Mouse (Mus musculus): Measurements from ENCODE around the gene Pitpnm3.

Pitpnm3 gene

DNA sequence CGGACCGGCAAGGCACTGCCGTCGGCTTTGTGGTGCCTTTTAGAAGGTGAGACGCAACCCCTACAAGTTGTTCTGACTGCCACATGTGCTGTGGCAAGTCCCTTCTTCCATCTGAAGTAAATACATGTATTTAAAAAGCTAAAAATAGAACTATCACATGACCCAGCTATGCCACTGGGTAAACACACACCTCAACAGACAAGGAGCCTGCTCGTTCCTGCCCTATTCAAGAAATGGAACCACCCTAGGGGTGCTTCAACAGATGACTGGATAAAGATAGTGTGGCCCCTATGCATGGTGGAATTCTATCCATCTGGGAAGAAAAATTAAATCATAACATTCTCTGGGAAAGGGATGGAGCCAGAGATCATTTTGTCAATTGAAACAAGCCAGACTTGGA, 112.8 kb downstream of the Pitpnm3 start:
- DNase-seq (ENCODE audit: low spot score in 2 of 2), result no peak

DNA sequence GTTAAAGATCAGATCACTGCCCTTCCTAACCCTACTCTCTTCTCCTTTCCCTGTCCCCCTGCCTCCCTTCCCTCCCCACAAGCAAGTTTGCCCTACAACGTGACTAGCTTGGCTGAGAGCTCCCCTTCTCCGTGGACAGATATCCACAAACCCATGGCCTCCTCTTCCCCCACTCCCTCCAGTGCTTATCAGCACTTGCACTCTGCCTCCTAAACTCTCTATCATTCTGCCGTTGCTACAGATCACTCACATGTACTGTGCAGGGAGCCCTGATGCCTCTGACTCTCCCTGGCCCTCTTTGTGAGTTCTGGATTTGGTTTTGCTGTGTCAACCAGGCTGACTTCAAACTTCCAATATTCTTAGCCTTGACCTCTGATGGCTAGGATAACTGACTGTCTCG, 114.6 kb downstream of the Pitpnm3 start:
- DNase-seq (ENCODE audit: low spot score in 2 of 2), result no peak

DNA sequence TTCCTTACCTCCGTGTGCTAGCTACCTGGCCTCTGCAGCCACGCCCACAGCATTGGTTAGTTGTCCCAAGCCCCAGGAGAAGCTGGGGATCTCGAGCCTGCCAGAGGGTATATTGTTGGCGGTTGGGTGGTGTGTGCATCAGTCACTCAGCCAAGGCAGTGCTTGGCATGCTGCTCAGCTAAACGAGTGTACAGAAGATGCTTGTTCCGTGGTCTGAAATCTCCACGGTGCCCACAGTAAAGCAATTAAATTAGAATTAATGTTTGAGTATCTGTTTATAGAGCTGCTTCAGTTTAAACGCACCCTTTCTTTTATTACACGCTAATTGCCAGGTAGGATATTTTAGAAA, 118.4 kb downstream of the Pitpnm3 start:
- no peak for DNase-seq (ENCODE audit: low spot score in 2 of 2)

DNA sequence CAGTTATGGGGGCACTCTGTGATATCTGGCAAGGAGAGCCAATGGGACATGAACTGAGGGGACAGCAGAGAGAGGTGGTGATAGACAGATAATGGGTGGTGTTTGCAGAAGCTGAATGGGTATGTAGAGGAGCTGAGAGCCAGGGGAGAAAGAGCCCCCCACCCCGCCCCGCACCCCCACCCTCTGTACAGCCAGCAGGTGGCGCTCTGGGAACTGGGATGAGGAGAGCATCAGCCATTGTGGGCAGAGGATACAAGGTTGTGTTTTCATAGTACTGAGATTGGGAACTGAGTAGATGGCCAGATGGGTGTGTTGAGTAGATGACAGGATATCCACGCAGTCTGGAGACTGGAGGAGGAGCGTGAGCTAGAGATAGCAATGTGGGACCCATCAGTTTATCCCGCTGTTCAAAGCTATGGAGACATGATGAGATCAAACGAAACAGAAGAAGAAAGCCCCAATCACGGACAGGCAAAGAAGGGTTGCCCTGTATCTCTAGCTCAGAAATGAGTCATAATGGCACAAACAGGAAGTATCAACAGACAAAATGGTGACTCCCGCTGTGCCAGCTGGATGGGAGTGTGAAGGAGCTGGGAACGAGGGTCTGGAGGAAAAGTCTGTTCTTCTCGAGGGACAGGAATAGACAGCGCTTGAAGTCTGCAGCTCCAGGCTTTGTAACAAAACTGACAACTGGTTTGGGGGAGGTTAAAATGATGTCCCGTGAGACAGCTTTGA, 118.9 kb downstream of the Pitpnm3 start:
- no peak for DNase-seq (ENCODE audit: low spot score in 2 of 2)

DNA sequence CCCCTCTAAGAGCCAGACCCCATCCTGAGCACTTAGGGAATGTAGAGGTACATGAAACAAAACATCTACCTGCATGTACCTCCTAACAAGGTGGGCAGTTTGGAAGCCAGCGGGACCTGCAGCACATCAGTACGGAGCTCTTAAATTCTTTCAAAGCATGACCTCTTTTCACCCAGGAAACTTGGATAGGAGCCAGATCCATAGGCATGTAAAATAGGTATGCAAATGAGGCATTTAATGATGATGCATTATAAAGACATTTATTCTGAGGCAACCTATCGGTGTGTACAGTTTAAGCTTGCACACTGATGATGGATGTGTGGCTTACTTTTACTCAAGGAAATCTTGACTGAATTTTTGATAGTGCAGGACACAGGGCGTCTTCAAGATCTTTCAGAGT, 120.9 kb downstream of the Pitpnm3 start:
- DNase-seq (ENCODE audit: low spot score in 2 of 2), result no peak

DNA sequence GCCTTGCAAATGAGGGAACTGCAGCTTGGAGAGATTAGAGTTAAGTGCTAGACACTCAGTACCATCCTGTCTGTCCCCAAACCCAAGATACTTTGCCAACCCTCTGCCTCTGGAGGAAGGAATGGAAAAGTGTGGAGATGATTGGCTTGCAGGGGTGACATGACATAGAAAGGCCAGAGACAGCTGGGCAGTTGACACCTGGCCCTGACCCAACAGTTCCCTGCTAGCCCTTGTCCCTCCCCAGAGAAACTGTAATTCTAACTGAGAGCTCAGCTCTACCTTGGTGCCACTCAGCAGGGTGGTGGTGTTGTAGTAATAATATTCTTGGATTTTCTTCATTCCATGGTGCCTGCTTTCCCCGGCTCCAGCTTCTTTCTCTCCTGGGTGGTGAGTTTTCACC, 123.6 kb downstream of the Pitpnm3 start:
- no peak for DNase-seq (ENCODE audit: low spot score in 2 of 2)

DNA sequence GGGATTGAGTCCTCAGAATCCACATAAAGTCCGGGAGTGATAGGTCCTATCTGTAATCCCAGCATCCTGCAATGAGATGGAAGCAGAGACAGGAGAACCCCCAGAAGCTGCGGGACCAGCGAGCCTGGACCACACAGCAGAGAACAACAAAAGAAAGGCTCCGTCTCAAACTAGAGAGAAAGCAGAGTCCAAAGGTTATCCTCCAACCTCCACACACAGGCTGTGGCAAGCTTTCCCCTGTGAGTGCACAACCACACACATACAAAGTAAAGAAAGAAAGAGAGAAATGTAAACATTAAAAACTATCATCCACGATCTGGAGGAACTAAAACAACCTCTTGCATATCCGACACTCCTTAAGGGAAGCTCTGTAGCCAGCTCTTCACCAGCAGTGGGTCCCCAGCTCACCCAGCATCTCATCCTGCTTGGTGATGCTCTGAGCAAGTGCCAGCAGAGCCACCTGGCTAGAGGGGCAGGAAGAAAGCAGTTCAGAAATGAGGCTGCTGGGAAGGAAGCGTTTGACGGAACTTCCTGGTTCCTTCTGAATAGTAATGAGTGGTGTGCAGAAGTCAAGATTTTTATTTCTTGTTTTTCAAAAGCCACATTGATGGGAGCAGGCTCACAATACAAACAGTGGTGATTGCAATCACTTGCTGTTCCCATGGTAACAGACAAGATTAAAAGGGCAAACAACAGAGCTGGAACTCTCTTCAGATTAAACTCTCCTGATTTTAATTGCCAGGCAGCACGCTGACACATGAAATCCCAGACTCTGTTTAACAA, 124.4 kb downstream of the Pitpnm3 start:
- peak in 1 of 2 experiments; percentile 50 for DNase-seq (ENCODE audit: low spot score in 2 of 2)

DNA sequence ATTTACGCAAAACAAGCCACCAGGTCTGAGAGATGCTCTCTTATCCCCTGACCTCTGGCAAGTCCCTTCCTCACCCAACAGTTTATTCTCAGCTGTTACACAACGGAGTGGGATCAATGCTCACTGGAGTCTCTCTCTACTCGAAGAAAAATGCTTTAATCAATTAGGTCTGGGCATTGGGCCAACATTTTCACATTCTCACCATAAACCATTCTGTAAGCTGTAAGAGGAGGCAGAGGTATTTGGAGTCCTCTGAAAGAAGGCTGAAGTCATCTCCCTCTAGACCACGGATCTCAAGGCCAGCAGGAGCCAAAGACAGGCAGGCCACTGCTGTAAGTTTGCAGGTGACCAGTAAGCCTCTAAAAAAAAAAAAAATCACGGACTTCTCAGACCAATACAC, 125.2 kb downstream of the Pitpnm3 start:
- DNase-seq (ENCODE audit: low spot score in 2 of 2), result no peak

DNA sequence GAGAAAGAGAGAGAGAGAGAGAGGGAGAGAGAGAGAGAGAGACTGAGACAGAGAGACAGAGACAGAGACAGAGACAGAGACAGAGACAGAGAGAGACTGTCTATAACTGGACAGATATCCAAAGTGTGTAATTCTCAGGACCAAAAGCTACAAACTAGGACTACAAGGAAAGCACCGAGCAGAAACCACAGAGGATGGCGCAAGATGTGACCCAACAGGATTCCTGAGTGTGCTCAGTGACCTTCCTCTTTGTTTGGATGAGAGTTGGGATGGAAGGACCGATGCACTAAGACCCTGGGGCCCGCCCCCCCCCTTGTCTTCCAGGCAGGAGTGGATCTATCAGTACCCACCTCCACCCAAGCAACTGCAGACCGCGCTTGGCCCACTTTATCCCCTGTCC, 130.0 kb downstream of the Pitpnm3 start:
- no peak for DNase-seq (ENCODE audit: low spot score in 2 of 2)

DNA sequence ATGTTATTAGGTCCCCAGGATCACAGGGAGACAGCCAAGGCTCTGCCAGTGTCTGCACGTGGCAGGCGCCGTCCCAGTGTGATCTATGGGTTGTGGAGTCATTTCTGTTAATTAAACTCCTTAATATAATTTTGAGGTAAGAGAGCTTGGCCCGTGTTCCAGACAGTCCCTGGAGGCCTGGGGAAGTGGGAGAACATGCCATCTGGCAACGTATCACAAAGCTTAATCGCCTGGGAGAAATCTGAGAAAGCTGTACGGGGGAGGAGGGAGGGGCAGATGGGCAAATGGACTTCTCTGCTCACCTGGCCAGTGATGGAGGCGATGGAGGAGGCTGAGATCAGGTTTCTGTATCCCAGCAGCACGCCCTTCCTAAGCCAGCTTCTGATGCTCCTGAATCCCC, 132.4 kb downstream of the Pitpnm3 start:
- DNase-seq (ENCODE audit: low spot score in 2 of 2), result no peak

DNA sequence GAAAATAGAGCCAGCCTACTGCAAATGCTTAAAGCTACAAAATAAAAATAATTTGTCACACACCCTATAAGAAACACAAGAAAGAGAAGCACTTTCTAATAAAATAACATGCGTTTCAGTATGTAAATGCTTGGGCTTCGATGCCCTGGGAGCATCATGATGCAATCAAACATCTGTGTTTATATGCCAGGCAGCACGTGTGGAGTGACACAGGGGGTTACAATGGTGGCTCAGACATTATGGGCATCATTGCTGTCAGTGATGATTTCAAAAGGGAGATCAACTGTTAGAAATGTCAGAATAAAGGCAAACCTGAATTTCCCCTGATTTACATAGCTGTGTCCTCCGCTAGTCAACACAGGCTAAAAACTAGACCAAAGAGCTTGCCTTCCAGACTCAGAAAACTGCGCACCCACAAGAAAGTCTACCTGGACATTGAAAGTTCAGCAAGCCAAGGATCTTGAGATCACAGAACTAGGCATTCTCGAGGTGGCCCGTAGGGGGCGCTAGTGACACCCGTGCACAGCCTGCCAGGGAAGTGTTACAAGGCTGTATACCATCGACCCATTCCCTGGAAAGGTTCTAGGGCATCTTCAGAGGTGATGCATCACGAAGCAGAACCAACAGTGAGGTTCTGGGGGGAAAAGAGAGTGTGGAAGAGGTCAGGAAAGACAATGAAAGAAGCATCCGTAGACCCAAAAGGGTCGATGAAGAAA, 133.3 kb downstream of the Pitpnm3 start:
- no peak for DNase-seq (ENCODE audit: low spot score in 2 of 2)

DNA sequence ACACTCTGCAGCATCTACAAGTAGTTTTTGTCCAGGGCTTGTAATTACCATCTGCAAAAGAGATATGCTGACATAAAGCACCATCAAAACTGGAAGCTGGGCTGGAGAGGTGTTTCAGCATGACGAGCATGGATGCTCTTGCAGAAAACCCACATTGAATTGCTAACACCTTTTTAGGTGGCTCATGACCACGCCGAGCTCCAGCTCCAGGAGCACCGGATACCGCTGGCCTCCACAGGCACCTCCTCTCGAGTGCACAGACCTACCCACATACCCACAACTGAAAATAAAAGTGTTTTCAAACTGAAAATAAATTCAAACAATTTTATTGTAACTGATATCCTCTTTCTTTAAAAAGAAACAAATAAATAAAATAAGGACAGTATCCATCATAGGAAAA, 135.4 kb downstream of the Pitpnm3 start:
- DNase-seq (ENCODE audit: low spot score in 2 of 2), result no peak

All from urinary bladder, adult 18-20 months (tissue).